ENCODE assay signal across 16 mouse cellular contexts in the genomic region with DNA sequence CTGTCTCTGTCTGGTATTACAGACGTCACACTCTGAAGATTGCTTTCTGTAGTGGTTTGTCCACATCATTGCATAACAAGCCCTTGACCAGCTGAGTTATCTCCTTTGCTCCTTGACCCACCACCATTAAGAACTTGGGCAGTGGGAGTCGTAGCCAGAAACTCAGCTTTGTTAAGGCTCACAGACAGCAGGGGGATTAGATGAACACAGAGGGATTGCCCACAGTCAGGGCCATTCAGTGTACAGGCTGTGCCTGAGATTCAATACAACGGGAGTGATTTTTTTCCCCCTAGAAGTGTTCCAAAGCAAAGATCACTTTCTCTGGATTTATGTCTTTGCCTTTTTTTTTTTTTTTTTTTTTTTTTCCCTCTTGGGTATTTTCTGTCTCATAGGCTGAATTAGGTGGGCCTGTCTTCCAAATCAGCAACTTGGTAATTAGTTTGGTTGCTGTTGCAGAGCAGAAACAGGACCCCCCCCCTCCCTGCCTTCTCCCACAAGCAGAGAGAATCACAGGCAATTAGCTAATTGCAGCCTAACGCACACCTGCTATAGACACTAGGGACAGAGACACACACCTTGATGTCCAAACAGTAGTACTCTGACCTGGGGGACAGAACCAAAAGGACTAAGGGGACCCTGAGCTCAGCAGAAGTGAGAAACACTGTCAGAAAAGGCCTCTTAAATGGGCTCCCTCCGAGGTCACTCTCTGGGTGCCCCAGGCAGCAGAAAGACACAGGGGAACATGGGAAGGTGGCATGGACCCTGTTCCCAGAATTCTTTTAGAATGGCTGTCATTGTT.
DNase-seq lines count a peak whose midpoint lies in the region; ATAC-seq lines count a peak whose summit lies in the region.
"Had no signal": no experiment of that assay in that cellular context is flagged by ENCODE, and none has a peak within 500 bp of the region (broad histone marks: within the 10 kb centered on the region; RNA-seq: fewer than 3 reads in every experiment).

No protein-coding gene starts in this region.

- H3K4me3 ChIP-seq in midbrain, embryonic 11.5 days (ENCODE audit: low read depth, low read length), result no peak overlapping the region
- no peak overlapping the region for H3K4me3 ChIP-seq in midbrain, embryonic 16.5 days (ENCODE audit: low read depth, low read length)
- H3K4me3 ChIP-seq in forebrain, embryonic 14.5 days (ENCODE audit: low read depth, low read length), result no peak overlapping the region
- H3K4me3 ChIP-seq in hindbrain, embryonic 12.5 days, result no peak overlapping the region
- no peak overlapping the region for H3K4me3 ChIP-seq in neural tube, embryonic 12.5 days
- H3K4me3 ChIP-seq: erythroblast, embryonic 14.5 days had no signal

- peak; percentile 80 for DNase-seq in midbrain, embryonic 11.5 days (ENCODE audit: low spot score, missing footprints)
- peak; percentile 25 for DNase-seq in forebrain, embryonic 14.5 days (ENCODE audit: low spot score)
- DNase-seq in liver, result no peak
- no peak for DNase-seq in adrenal gland, adult 8-10 months
- DNase-seq: cerebellum, postnatal 14 days; embryo, embryonic 11 days; heart, postnatal 4 days; kidney, adult 18-20 months; kidney, postnatal 25 days; layer of hippocampus, adult 9-11 months; right cerebral cortex, postnatal 4 days; thymus, postnatal 25 days had no signal

- H3K9ac ChIP-seq in midbrain, embryonic 11.5 days (ENCODE audit: low read length), result no peak overlapping the region
- H3K9ac ChIP-seq in midbrain, embryonic 16.5 days (ENCODE audit: low read depth, low read length), result no peak overlapping the region
- no peak overlapping the region for H3K9ac ChIP-seq in forebrain, embryonic 14.5 days (ENCODE audit: low read length)
- H3K9ac ChIP-seq in hindbrain, embryonic 12.5 days, result no peak overlapping the region
- H3K9ac ChIP-seq in neural tube, embryonic 12.5 days, result no peak overlapping the region

- no peaks in the 10 kb centered on the region for H3K36me3 ChIP-seq in midbrain, embryonic 11.5 days (ENCODE audit: control insufficient read depth, insufficient read depth, low read length)
- no peaks in the 10 kb centered on the region for H3K36me3 ChIP-seq in midbrain, embryonic 16.5 days (ENCODE audit: control insufficient read depth, insufficient read depth, low read length)
- H3K36me3 ChIP-seq in forebrain, embryonic 14.5 days (ENCODE audit: control insufficient read depth, insufficient read depth, low read length), result no peaks in the 10 kb centered on the region
- no peaks in the 10 kb centered on the region for H3K36me3 ChIP-seq in hindbrain, embryonic 12.5 days
- no peaks in the 10 kb centered on the region for H3K36me3 ChIP-seq in neural tube, embryonic 12.5 days

- H3K4me1 ChIP-seq in midbrain, embryonic 11.5 days (ENCODE audit: control insufficient read depth, insufficient read depth, low read length), result no peaks in the 10 kb centered on the region
- 0 out of 2 replicates have a peak, but pooled peaks cover 2% of the 10 kb centered on the region for H3K4me1 ChIP-seq in midbrain, embryonic 16.5 days (ENCODE audit: control insufficient read depth, insufficient read depth, low read length)
- peaks cover 4% of the 10 kb centered on the region; the same call in 1 of the 2 replicates for H3K4me1 ChIP-seq in forebrain, embryonic 14.5 days (ENCODE audit: control insufficient read depth, insufficient read depth, low read length)
- H3K4me1 ChIP-seq in hindbrain, embryonic 12.5 days, result peaks cover 4% of the 10 kb centered on the region; the same call in 1 of the 2 replicates
- H3K4me1 ChIP-seq in neural tube, embryonic 12.5 days, result peaks cover 15% of the 10 kb centered on the region

- WGBS in midbrain, embryonic 11.5 days, result 36% methylated on average over 5 of the region's 5 CpGs
- WGBS in midbrain, embryonic 16.5 days, result 31% methylated on average over 5 of the region's 5 CpGs
- 13% methylated on average over 5 of the region's 5 CpGs for WGBS in forebrain, embryonic 14.5 days
- 49% methylated on average over 5 of the region's 5 CpGs for WGBS in hindbrain, embryonic 12.5 days
- WGBS in neural tube, embryonic 12.5 days, result 19% methylated on average over 5 of the region's 5 CpGs

- no peak overlapping the region for H3K27ac ChIP-seq in midbrain, embryonic 11.5 days (ENCODE audit: low read depth, low read length)
- no peak overlapping the region for H3K27ac ChIP-seq in midbrain, embryonic 16.5 days (ENCODE audit: low read length)
- no peak overlapping the region for H3K27ac ChIP-seq in forebrain, embryonic 14.5 days (ENCODE audit: low read depth, low read length)
- H3K27ac ChIP-seq in hindbrain, embryonic 12.5 days, result peak overlapping the region; percentile 76
- no peak overlapping the region for H3K27ac ChIP-seq in neural tube, embryonic 12.5 days

- H3K4me2 ChIP-seq in midbrain, embryonic 11.5 days, result no peak overlapping the region
- H3K4me2 ChIP-seq in midbrain, embryonic 16.5 days (ENCODE audit: low read length), result no peak overlapping the region
- H3K4me2 ChIP-seq in forebrain, embryonic 14.5 days (ENCODE audit: low read length), result peak overlapping the region; percentile 8; the same call in 1 of the 2 replicates
- H3K4me2 ChIP-seq in hindbrain, embryonic 12.5 days (replicated peaks), result 0 out of 2 replicates have a peak overlapping the region, but pooled peaks have one; percentile 17
- peak overlapping the region; percentile 35 for H3K4me2 ChIP-seq in neural tube, embryonic 12.5 days (replicated peaks)

- no peak for ATAC-seq in midbrain, embryonic 11.5 days (ENCODE audit: low FRiP score)
- ATAC-seq in midbrain, embryonic 16.5 days, result no peak
- ATAC-seq in forebrain, embryonic 14.5 days, result no peak
- peak; percentile 48; the same call in 1 of the 2 replicates for ATAC-seq in hindbrain, embryonic 12.5 days (ENCODE audit: low FRiP score)
- peak; percentile 63; the same call in 1 of the 2 replicates for ATAC-seq in neural tube, embryonic 12.5 days (ENCODE audit: low FRiP score, low read depth)

- H3K9me3 ChIP-seq in midbrain, embryonic 11.5 days (ENCODE audit: control insufficient read depth, low read length), result no peaks in the 10 kb centered on the region
- H3K9me3 ChIP-seq in midbrain, embryonic 16.5 days (replicated peaks; ENCODE audit: control insufficient read depth, low read length, poor library complexity, severe bottlenecking), result no peaks in the 10 kb centered on the region
- no peaks in the 10 kb centered on the region for H3K9me3 ChIP-seq in forebrain, embryonic 14.5 days (replicated peaks; ENCODE audit: control insufficient read depth, low read length)
- no peaks in the 10 kb centered on the region for H3K9me3 ChIP-seq in hindbrain, embryonic 12.5 days (replicated peaks)
- no peaks in the 10 kb centered on the region for H3K9me3 ChIP-seq in neural tube, embryonic 12.5 days

- no peaks in the 10 kb centered on the region for H3K27me3 ChIP-seq in midbrain, embryonic 11.5 days (ENCODE audit: control insufficient read depth, insufficient read depth, low read length)
- no peaks in the 10 kb centered on the region for H3K27me3 ChIP-seq in midbrain, embryonic 16.5 days (ENCODE audit: control insufficient read depth, insufficient read depth, low read depth, low read length)
- H3K27me3 ChIP-seq in forebrain, embryonic 14.5 days (replicated peaks; ENCODE audit: control insufficient read depth, insufficient read depth, low read length), result no peaks in the 10 kb centered on the region
- no peaks in the 10 kb centered on the region for H3K27me3 ChIP-seq in hindbrain, embryonic 12.5 days
- H3K27me3 ChIP-seq in neural tube, embryonic 12.5 days (replicated peaks), result no peaks in the 10 kb centered on the region

Comparison
In these comparisons a context has a peak if more than half of its experiments do, and no peak if none do; other contexts are left out.
1. ATAC-seq: peak in hindbrain, embryonic 12.5 days (single experiment) and neural tube, embryonic 12.5 days (single experiment); none in midbrain, embryonic 11.5 days (single experiment), midbrain, embryonic 16.5 days (single experiment) and forebrain, embryonic 14.5 days (single experiment).
2. DNase-seq: peak in midbrain, embryonic 11.5 days (single experiment) and forebrain, embryonic 14.5 days (single experiment); none in liver (single experiment) and adrenal gland, adult 8-10 months (single experiment).
3. H3K4me2 ChIP-seq: peak in forebrain, embryonic 14.5 days (single experiment), hindbrain, embryonic 12.5 days (single experiment) and neural tube, embryonic 12.5 days (single experiment); none in midbrain, embryonic 11.5 days (single experiment) and midbrain, embryonic 16.5 days (single experiment).